Mouse (Mus musculus) kidney, embryonic 14.5 days (tissue): ENCODE data around the gene Slamf1. TPM values are rescaled to one million over a fixed set of nuclear protein-coding genes. Genes with fewer than 3 reads are reported as not detected.

ENCODE experiments used
- polyA plus RNA-seq: library from polyadenylated mRNA; unstranded; fragments of >200 nt; fragmentation: Nextera tagmentation; extraction: Ambion mirVana; gene quantifications from 2 replicates; pipeline ENCODE4 v1.2.1, GENCODE M21; 2014

The Slamf1 gene
- polyA plus RNA-seq, 1 experiment from 2014 or later, result 0.41 TPM

Other genes starting within 250 kb of the Slamf1 start
- not detected in 2 replicates for gene Itln1, start 231.8 kb upstream of the Slamf1 start, polyA plus RNA-seq
- not detected in 2 replicates for gene Cd244a, start 207.9 kb upstream of the Slamf1 start, polyA plus RNA-seq
- not detected in 2 replicates for gene Ly9, start 159.7 kb upstream of the Slamf1 start, polyA plus RNA-seq
- not detected in 2 replicates for gene Slamf7, start 114.1 kb upstream of the Slamf1 start, polyA plus RNA-seq
- 1.9 and 3.6 TPM in 2 replicates for gene Cd48, start 85.1 kb upstream of the Slamf1 start, polyA plus RNA-seq
- gene Cd84, start 72.6 kb downstream of the Slamf1 start, polyA plus RNA-seq, result 1.1 and 1.2 TPM in 2 replicates
- gene Gm10521, start 128.5 kb downstream of the Slamf1 start, polyA plus RNA-seq, result not detected in 2 replicates
- 0.12 and 0.14 TPM in 2 replicates for gene Slamf6, start 150.4 kb downstream of the Slamf1 start, polyA plus RNA-seq